Mouse (Mus musculus): ENCODE measurements around the gene Prss36.
"Not testable (repeated sequence)": the region's sequence is repeated elsewhere in the genome, so short reads cannot be mapped to it uniquely, and the experiment has no call there.

Prss36 gene

DNA sequence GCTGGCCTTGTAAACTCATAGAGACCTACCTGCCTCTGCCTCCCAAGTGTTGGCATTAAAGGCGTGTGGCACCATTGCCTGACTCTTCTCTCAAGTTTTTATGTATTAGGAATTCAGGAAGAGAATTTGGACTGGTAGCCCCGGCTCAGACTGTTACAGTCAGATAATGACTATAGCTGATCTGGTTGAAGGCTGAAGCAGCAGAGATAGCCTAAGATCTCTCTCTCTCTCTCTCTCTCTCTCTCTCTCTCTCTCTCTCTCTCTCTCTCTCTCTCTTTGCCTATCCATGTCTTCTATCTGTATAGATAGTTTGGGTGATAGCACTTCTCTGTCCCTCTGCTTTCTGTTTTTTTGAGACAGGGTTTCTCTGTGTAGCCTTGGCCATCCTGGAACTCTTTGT, 44.8 kb downstream of the Prss36 start:
- no peak for DNase-seq (ENCODE audit: low spot score)

- DNase-seq (ENCODE audit: low spot score), result no peak
These were observed 46.5 kb downstream of the Prss36 start for GRCm38 (mm10) chr7:127899997-127900396.

GRCm38 (mm10) chr7:127898179-127898956, 48.2 kb downstream of the Prss36 start:
- no peak for DNase-seq (ENCODE audit: low spot score)

- DNase-seq (ENCODE audit: low spot score), result no peak
These were observed 49.0 kb downstream of the Prss36 start for GRCm38 (mm10) chr7:127897542-127897941.

DNA sequence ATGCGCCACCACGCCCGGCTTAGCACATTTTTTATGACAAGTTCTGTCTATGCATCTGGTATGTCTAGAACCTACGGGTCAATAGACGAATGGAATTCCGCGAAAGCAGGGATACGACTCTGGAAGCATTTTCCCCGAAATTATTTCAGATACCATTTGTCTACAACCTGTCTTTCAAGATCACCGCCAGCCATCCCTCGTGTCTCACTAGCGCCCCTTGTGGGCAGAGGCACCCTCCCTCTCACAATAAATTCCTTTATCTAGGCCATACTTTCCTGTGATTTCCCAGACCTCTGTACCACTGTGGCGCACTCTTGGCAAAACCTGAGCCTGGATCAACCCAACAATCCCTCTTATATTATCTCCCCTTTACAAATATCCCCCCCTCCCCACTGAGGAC, 50.1 kb downstream of the Prss36 start:
- peak; percentile 50 for DNase-seq (ENCODE audit: low spot score)

GRCm38 (mm10) chr7:127895891-127896290, 50.6 kb downstream of the Prss36 start:
- DNase-seq (ENCODE audit: low spot score), result not testable (repeated sequence)

GRCm38 (mm10) chr7:127895442-127895841, 51.1 kb downstream of the Prss36 start, which contains the start of the genes Gm21974 and Vkorc1:
Gene Gm21974, minus strand, starts transcription at chr7:127895454.
Gene Vkorc1, minus strand, starts transcription at chr7:127895617.
- peak; percentile 88 for DNase-seq (ENCODE audit: low spot score)

DNA sequence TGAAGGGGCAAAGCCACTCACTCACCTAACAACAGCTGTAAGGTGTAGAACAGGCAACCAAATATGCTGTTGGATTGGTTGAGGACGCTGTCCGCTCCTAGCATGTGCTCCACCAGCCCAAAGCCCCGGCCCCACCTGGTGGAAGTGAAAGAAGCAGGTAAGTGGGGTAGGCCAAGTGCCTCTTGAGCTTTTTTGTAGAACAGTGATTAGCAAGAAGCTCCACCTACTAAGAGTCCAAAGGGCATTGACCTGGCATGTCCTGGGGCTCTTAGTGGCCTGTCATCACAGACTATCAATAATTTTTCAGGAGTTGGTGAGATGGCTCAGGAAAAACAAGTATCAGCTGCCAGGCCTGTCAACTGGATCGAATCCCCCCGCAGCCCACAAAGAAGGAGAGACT, 52.0 kb downstream of the Prss36 start:
- DNase-seq (ENCODE audit: low spot score), result no peak

DNA sequence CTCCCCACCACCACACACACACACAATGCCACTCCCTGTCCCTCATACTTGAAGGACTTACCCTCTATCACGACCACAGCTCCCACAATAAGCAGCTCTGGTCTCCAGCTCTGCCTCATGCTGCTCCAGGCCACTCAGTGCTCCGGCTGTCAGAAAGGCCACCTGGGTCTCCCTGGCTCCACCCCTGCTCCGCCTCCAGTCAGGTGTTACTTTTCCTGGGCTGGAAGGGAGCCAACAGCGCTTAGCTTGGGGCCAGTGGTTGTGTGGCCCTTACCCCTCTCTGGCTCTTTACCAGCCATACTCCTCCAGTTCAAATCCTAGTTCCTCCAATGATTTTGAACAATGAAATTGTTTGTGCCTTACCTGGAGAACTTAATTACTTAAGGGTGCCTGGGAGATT, 55.7 kb downstream of the Prss36 start, which contains the start of gene Prss53:
Prss53 (minus strand) TSS at position 173 of the 400 bp plus-strand sequence.
- no peak for DNase-seq (ENCODE audit: low spot score)

- DNase-seq (ENCODE audit: low spot score), result no peak
These were observed 57.7 kb downstream of the Prss36 start for GRCm38 (mm10) chr7:127888821-127889220.

GRCm38 (mm10) chr7:127887781-127888180, 58.7 kb downstream of the Prss36 start:
- no peak for DNase-seq (ENCODE audit: low spot score)

DNA sequence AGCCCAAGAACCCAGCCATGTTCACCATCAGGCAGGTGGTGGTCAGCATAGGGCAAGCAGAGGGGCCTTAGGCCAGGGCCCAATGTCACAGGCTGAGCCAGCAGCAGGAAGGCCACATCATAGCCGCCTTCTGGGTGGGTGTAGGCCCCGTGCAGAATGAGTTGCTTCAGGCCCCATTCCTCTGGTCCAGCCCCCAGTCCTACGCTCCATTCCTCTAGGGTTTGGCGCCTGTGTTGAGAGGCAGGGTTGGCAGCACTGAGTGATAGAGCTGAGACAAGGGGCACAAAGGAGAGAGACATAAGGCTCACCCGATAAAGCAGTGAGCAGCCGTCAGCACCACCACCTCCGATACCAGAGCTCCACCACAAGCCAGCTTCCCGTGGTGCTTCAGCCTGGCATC, 59.3 kb downstream of the Prss36 start:
- no peak for DNase-seq (ENCODE audit: low spot score)

GRCm38 (mm10) chr7:127886551-127886950, 60.0 kb downstream of the Prss36 start:
- no peak for DNase-seq (ENCODE audit: low spot score)

- DNase-seq (ENCODE audit: low spot score), result peak; percentile 38
These were observed 60.6 kb downstream of the Prss36 start for GRCm38 (mm10) chr7:127885951-127886350.

Data from ovary, postnatal 14 days (tissue).